Mouse (Mus musculus) liver, postnatal 0 days (tissue): Measurements from ENCODE around the gene Lurap1. TPM values are rescaled to one million over a fixed set of nuclear protein-coding genes. Genes with fewer than 3 reads are reported as not detected.

Source experiments
- ATAC-seq: fragments of 200-750 bp; cut with Nextera tagmentation; 2 replicates; pipeline ENCODE4 v1.8.0; 2017; ENCODE audit warnings: mild to moderate bottlenecking, moderate library complexity
- DNase-seq: peaks from one replicate; pipeline ENCODE4 v3.0.0-alpha.2; 2016
- H3K27ac ChIP-seq: fragments of 300-500 bp; sonication (generic); 2 replicates; pipeline ENCODE4 v1.5.1; 2014; ENCODE audit warnings: antibody characterized with exemption, moderate library complexity, mild to moderate bottlenecking, low read depth
- H3K27me3 ChIP-seq: fragments of 300-500 bp; sonication (generic); 2 replicates; pipeline ENCODE4 v1.6.1; 2014; ENCODE audit warnings: low read length, control low read depth, mixed read lengths; ENCODE audit not compliant: insufficient read depth
- H3K36me3 ChIP-seq: fragments of 300-500 bp; sonication (generic); replicated peaks from 2 replicates; pipeline ENCODE4 v1.6.1; 2014; ENCODE audit warnings: mild to moderate bottlenecking, control low read depth, low read length, moderate library complexity, mixed read lengths; ENCODE audit not compliant: insufficient read depth
- H3K4me1 ChIP-seq: fragments of 300-500 bp; sonication (generic); 2 replicates; pipeline ENCODE4 v1.6.1; 2014; ENCODE audit warnings: antibody characterized with exemption, mild to moderate bottlenecking, control low read depth; ENCODE audit not compliant: insufficient read depth
- H3K4me2 ChIP-seq: fragments of 300-500 bp; sonication (generic); 2 replicates; pipeline ENCODE4 v1.6.1; 2014; ENCODE audit warnings: low read depth, mild to moderate bottlenecking, low read length, moderate library complexity, mixed read lengths
- H3K4me3 ChIP-seq: fragments of 300-500 bp; sonication (generic); 2 replicates; pipeline ENCODE4 v1.5.1; 2014; ENCODE audit warnings: low read depth, low read length
- H3K9ac ChIP-seq: fragments of 300-500 bp; sonication (generic); replicated peaks from 2 replicates; pipeline ENCODE4 v1.6.1; 2014; ENCODE audit warnings: mild to moderate bottlenecking, moderate library complexity
- H3K9me3 ChIP-seq: fragments of 300-500 bp; sonication (generic); 2 replicates; pipeline ENCODE4 v1.6.1; 2016; ENCODE audit warnings: mild to moderate bottlenecking, control low read depth, low read length, mixed read lengths
- CTCF ChIP-seq: sonication (generic); IDR thresholded peaks from 2 replicates; pipeline ENCODE4 v1.5.1; 2016; ENCODE audit warnings: antibody characterized with exemption, low read depth
- EP300 ChIP-seq: IDR thresholded peaks from 2 replicates; pipeline ENCODE4 v1.6.1; 2016; ENCODE audit warnings: antibody characterized with exemption, low read depth, mild to moderate bottlenecking
- WGBS: fragments of 180-500 bp; shearing (Covaris S2); extraction: QIAGEN DNeasy Blood & Tissue Kit; methylation state at CpG from one replicate; pipeline ENCODE4 v1.1.7; 2014; ENCODE audit not compliant: insufficient replicate concordance; 5-methylcytosine and 5-hydroxymethylcytosine counted together
- polyA plus RNA-seq: library from polyadenylated mRNA; unstranded; fragments of >200 nt; fragmentation: Nextera tagmentation; extraction: Ambion mirVana; gene quantifications from 2 replicates; pipeline ENCODE4 v1.2.1, GENCODE M21; 2015

The Lurap1 gene
- polyA plus RNA-seq = 0.24 and 0.27 TPM in 2 replicates

GRCm38 (mm10) chr4:116151238-116151637 lies at the start of gene Lurap1:
Gene Lurap1, minus strand, starts transcription at chr4:116151338.
- WGBS = 67% methylated on average over 6 of the region's 6 CpGs
- peak within 1 kb of the TSS; percentile 56 for H3K4me3 ChIP-seq
- no peak for DNase-seq
- no peaks in the 10 kb centered on the region for H3K27me3 ChIP-seq
- peak within 1 kb of the TSS; percentile 73 for H3K4me2 ChIP-seq
- H3K27ac ChIP-seq = peak within 1 kb of the TSS; percentile 58
- TF ChIP-seq EP300 (no peak), CTCF (no peak)
- H3K36me3 ChIP-seq = peaks cover 22% of the 10 kb centered on the region
- H3K4me1 ChIP-seq = peaks cover 13% of the 10 kb centered on the region
- no peaks in the 10 kb centered on the region for H3K9me3 ChIP-seq
- no peak for ATAC-seq
- H3K9ac ChIP-seq = peak within 1 kb of the TSS; percentile 65

GRCm38 (mm10) chr4:116198422-116198821 lies 47.3 kb upstream of the Lurap1 start:
- Histone ChIP-seq H3K4me1 (no peaks in the 10 kb centered on the region), H3K4me3 (no peak overlapping the region), H3K27ac (no peak overlapping the region), H3K4me2 (no peak overlapping the region), H3K9ac (no peak overlapping the region), H3K9me3 (no peaks in the 10 kb centered on the region), H3K36me3 (no peaks in the 10 kb centered on the region), H3K27me3 (no peaks in the 10 kb centered on the region)
- no peak for TF ChIP-seq EP300
- peak; percentile 52 for TF ChIP-seq CTCF
- no peak for DNase-seq
- WGBS = 55% methylated on average over 2 of the region's 2 CpGs
- ATAC-seq = no peak

DNA sequence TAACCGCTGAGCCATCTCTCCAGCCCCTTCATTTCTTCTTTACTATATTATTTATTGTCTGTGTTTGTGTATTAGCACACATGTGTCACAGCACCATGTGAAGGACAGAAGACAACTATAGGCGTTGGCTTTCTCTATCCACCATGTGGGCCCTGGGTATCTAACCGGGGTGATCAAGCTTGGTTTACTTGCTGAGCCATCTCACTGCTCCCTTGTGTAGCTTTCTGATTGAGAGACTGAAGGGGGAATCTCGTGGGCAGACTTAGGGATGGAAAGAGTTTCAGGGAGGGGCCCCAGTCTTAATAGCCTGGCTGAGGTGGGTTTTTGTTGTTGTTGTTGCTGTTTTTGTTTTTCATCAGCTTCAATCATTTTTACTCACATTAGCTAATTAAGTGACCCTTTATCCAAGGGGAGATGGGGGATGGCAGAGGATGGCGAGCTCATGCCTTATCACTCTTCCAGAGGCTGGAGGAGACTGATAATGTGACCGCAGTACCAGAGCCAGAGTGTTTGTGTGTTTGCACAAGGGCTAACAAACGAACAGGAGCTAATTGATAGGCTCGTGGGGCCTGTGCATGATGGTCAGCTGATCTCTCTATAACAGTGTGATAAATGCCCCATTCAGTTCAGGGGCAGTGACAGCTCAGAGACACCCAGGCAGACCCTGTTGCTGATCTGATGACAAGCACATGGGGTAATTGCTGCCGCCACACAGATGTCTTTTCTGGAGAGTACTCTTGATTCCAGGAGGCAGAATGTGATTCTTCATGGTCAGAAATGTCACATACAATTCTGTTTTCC lies 42.6 kb upstream of the Lurap1 start:
- ATAC-seq = peak; percentile 96
- peak; percentile 34 for DNase-seq
- H3K9me3 ChIP-seq = no peaks in the 10 kb centered on the region
- H3K36me3 ChIP-seq = no peaks in the 10 kb centered on the region
- peak overlapping the region; percentile 33; the same call in 1 of the 2 replicates for H3K4me2 ChIP-seq
- no peaks in the 10 kb centered on the region for H3K27me3 ChIP-seq
- TF ChIP-seq EP300 (peak; percentile 93), CTCF (no peak)
- 39% methylated on average over 9 of the region's 9 CpGs for WGBS
- H3K4me3 ChIP-seq = no peak overlapping the region
- no peak overlapping the region for H3K9ac ChIP-seq
- peak overlapping the region; percentile 60 for H3K27ac ChIP-seq
- H3K4me1 ChIP-seq = peaks cover 4% of the 10 kb centered on the region; the same call in 1 of the 2 replicates

- H3K36me3 ChIP-seq = no peaks in the 10 kb centered on the region
- 43% methylated on average over 4 of the region's 4 CpGs for WGBS
- no peak for TF ChIP-seq CTCF
- no peak for TF ChIP-seq EP300
- H3K9me3 ChIP-seq = no peaks in the 10 kb centered on the region
- peaks cover 4% of the 10 kb centered on the region; the same call in 1 of the 2 replicates for H3K4me1 ChIP-seq
- no peaks in the 10 kb centered on the region for H3K27me3 ChIP-seq
- H3K9ac ChIP-seq = no peak overlapping the region
- no peak overlapping the region for H3K4me3 ChIP-seq
- no peak overlapping the region for H3K27ac ChIP-seq
- no peak overlapping the region for H3K4me2 ChIP-seq
- DNase-seq = no peak
- no peak for ATAC-seq
Measured at GRCm38 (mm10) chr4:116192286-116192835, 41.2 kb upstream of the Lurap1 start.

DNA sequence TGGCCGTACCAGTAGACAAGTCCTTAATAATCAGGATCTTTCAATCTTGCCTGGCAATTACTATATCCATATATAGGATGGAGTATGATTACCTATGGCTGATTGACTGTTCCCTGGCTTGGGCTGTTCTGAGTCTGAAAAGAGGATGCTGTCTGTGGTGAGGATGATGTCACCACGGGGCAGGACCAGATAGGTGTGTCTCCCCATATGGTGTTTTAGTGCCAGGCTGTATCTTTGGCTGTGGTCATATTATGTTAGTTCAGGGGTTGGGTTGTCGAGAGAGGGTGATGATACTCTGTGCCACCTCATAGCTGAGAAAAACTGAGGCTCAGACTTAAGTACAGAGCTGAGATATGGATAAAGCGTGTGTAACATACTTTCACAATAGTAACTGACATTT lies 33.9 kb upstream of the Lurap1 start:
- 69% methylated on average over 4 of the region's 4 CpGs for WGBS
- H3K36me3 ChIP-seq = no peaks in the 10 kb centered on the region
- H3K4me1 ChIP-seq = no peaks in the 10 kb centered on the region
- no peaks in the 10 kb centered on the region for H3K9me3 ChIP-seq
- TF ChIP-seq EP300 = no peak
- no peak for TF ChIP-seq CTCF
- H3K4me2 ChIP-seq = no peak overlapping the region
- ATAC-seq (no peak), DNase-seq (no peak)
- peaks cover 4% of the 10 kb centered on the region; the same call in 1 of the 2 replicates for H3K27me3 ChIP-seq
- no peak overlapping the region for H3K27ac ChIP-seq
- H3K4me3 ChIP-seq = no peak overlapping the region
- no peak overlapping the region for H3K9ac ChIP-seq

DNA sequence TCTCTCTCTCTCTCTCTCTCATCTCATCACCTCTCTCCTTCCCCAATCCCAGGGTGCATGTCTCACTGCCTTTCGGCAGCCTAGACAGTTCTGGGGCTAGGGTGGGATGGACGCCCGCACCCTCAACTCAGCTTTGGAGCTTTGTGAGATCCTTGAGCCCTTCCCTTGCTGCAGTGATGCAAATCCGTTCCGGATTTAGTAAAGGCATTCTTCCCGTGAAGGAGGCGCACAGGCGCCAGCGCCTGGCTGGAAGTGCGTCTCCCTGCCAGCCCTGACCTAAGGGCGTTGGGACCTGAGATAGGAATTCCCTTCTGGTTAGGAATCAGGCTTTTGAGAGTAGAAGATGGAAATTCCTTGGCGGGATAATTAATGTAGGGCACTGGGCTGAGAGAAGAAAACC lies 31.6 kb upstream of the Lurap1 start:
- 25% methylated on average over 12 of the region's 12 CpGs for WGBS
- H3K27me3 ChIP-seq = peaks cover 4% of the 10 kb centered on the region; the same call in 1 of the 2 replicates
- H3K9ac ChIP-seq = no peak overlapping the region
- H3K4me3 ChIP-seq = no peak overlapping the region
- no peak for ATAC-seq
- H3K4me2 ChIP-seq = no peak overlapping the region
- H3K27ac ChIP-seq = no peak overlapping the region
- TF ChIP-seq EP300 (no peak), CTCF (no peak)
- no peaks in the 10 kb centered on the region for H3K36me3 ChIP-seq
- no peaks in the 10 kb centered on the region for H3K4me1 ChIP-seq
- DNase-seq = no peak
- H3K9me3 ChIP-seq = no peaks in the 10 kb centered on the region
